Mouse (Mus musculus) intestine, postnatal 0 days (tissue): Measurements from ENCODE around the gene Cks2. TPM values are rescaled to one million over a fixed set of nuclear protein-coding genes. Genes with fewer than 3 reads are reported as not detected.
A peak's percentile ranks its signal among the peaks of the same experiment; 100 is the strongest.
"Not testable (repeated sequence)": the region's sequence is repeated elsewhere in the genome, so short reads cannot be mapped to it uniquely, and the experiment has no call there.

Experiments
- ATAC-seq: fragments of 200-750 bp; cut with Nextera tagmentation; 2 replicates; pipeline ENCODE4 v1.8.0; 2017; ENCODE audit warnings: mild to moderate bottlenecking, moderate TSS enrichment, moderate library complexity
- H3K27ac ChIP-seq: fragments of 300-500 bp; sonication (generic); 2 replicates; pipeline ENCODE4 v1.5.1; 2014; ENCODE audit warnings: mild to moderate bottlenecking, low read depth, low read length, moderate library complexity
- H3K27me3 ChIP-seq: fragments of 300-500 bp; sonication (generic); replicated peaks from 2 replicates; pipeline ENCODE4 v1.6.1; 2014; ENCODE audit warnings: low read length, mixed read lengths; ENCODE audit not compliant: control insufficient read depth, insufficient read depth
- H3K36me3 ChIP-seq: fragments of 300-500 bp; sonication (generic); 2 replicates; pipeline ENCODE4 v1.6.1; 2014; ENCODE audit warnings: mild to moderate bottlenecking, moderate library complexity; ENCODE audit not compliant: control insufficient read depth, insufficient read depth
- H3K4me1 ChIP-seq: fragments of 300-500 bp; sonication (generic); replicated peaks from 2 replicates; pipeline ENCODE4 v1.6.1; 2014; ENCODE audit warnings: antibody characterized with exemption, low read length, mixed read lengths; ENCODE audit not compliant: control insufficient read depth, insufficient read depth
- H3K4me2 ChIP-seq: fragments of 300-500 bp; sonication (generic); replicated peaks from 2 replicates; pipeline ENCODE4 v1.6.1; 2014; ENCODE audit warnings: low read depth, mild to moderate bottlenecking, moderate library complexity
- H3K4me3 ChIP-seq: fragments of 300-500 bp; sonication (generic); 2 replicates; pipeline ENCODE4 v1.5.1; 2014; ENCODE audit warnings: low read depth, low read length
- H3K9ac ChIP-seq: fragments of 300-500 bp; sonication (generic); 2 replicates; pipeline ENCODE4 v1.6.1; 2014; ENCODE audit warnings: mild to moderate bottlenecking, low read depth, low read length
- H3K9me3 ChIP-seq: fragments of 300-500 bp; sonication (generic); 2 replicates; pipeline ENCODE4 v1.6.1; 2016; ENCODE audit warnings: mixed run types; ENCODE audit not compliant: control insufficient read depth
- CTCF ChIP-seq: sonication (generic); IDR thresholded peaks from 2 replicates; pipeline ENCODE4 v1.5.1; 2016; ENCODE audit warnings: low read depth, mild to moderate bottlenecking, control low read depth, antibody characterized with exemption, moderate library complexity
- WGBS: fragments of 180-500 bp; shearing (Covaris S2); extraction: QIAGEN DNeasy Blood & Tissue Kit; methylation state at CpG from one replicate; pipeline ENCODE4 v1.1.7; 2014; 5-methylcytosine and 5-hydroxymethylcytosine counted together
- polyA plus RNA-seq: library from polyadenylated mRNA; unstranded; fragments of >200 nt; fragmentation: Nextera tagmentation; extraction: Ambion mirVana; gene quantifications from 2 replicates; pipeline ENCODE4 v1.2.1, GENCODE M21; 2015

The Cks2 gene
- polyA plus RNA-seq, 1 experiment from 2014 or later: 119 TPM

GRCm38 (mm10) chr13:51653159-51653558 lies 8.1 kb downstream of the Cks2 start:
- Histone ChIP-seq H3K9ac (no peak overlapping the region), H3K27me3 (no peaks in the 10 kb centered on the region), H3K4me1 (no peaks in the 10 kb centered on the region), H3K9me3 (no peaks in the 10 kb centered on the region), H3K36me3 (peaks cover 43% of the 10 kb centered on the region), H3K27ac (no peak overlapping the region), H3K4me3 (no peak overlapping the region), H3K4me2 (no peak overlapping the region)
- 84% methylated on average over 6 of the region's 6 CpGs for WGBS
- ATAC-seq: no peak
- no peak for TF ChIP-seq CTCF

- H3K27ac ChIP-seq: no peak overlapping the region
- no peak overlapping the region for H3K4me2 ChIP-seq
- no peaks in the 10 kb centered on the region for H3K9me3 ChIP-seq
- H3K4me3 ChIP-seq: no peak overlapping the region
- ATAC-seq: no peak
- H3K36me3 ChIP-seq: peaks cover 51% of the 10 kb centered on the region
- no peaks in the 10 kb centered on the region for H3K4me1 ChIP-seq
- 96% methylated on average over 9 of the region's 9 CpGs for WGBS
- no peak for TF ChIP-seq CTCF
- H3K9ac ChIP-seq: no peak overlapping the region
- no peaks in the 10 kb centered on the region for H3K27me3 ChIP-seq
These were observed 8.9 kb downstream of the Cks2 start for GRCm38 (mm10) chr13:51653961-51654360.

GRCm38 (mm10) chr13:51656516-51657235 lies 11.6 kb downstream of the Cks2 start:
- H3K9ac ChIP-seq: no peak overlapping the region
- H3K9me3 ChIP-seq: no peaks in the 10 kb centered on the region
- 95% methylated on average over 13 of the region's 13 CpGs for WGBS
- no peak overlapping the region for H3K4me3 ChIP-seq
- H3K36me3 ChIP-seq: peaks cover 74% of the 10 kb centered on the region
- no peak overlapping the region for H3K27ac ChIP-seq
- H3K4me1 ChIP-seq: no peaks in the 10 kb centered on the region
- no peak overlapping the region for H3K4me2 ChIP-seq
- H3K27me3 ChIP-seq: no peaks in the 10 kb centered on the region
- no peak for ATAC-seq
- TF ChIP-seq CTCF: no peak

GRCm38 (mm10) chr13:51658094-51658493 lies 13.1 kb downstream of the Cks2 start:
- no peak overlapping the region for H3K9ac ChIP-seq
- no peaks in the 10 kb centered on the region for H3K9me3 ChIP-seq
- no peak overlapping the region for H3K27ac ChIP-seq
- WGBS: 83% methylated on average over 3 of the region's 3 CpGs
- no peak overlapping the region for H3K4me2 ChIP-seq
- ATAC-seq: no peak
- H3K4me1 ChIP-seq: no peaks in the 10 kb centered on the region
- H3K4me3 ChIP-seq: no peak overlapping the region
- no peak for TF ChIP-seq CTCF
- H3K27me3 ChIP-seq: no peaks in the 10 kb centered on the region
- peaks cover 88% of the 10 kb centered on the region for H3K36me3 ChIP-seq

- TF ChIP-seq CTCF: no peak
- peaks cover 91% of the 10 kb centered on the region for H3K36me3 ChIP-seq
- WGBS: 96% methylated on average over 7 of the region's 7 CpGs
These were observed 14.5 kb downstream of the Cks2 start for GRCm38 (mm10) chr13:51659573-51659972.

GRCm38 (mm10) chr13:51663561-51663960 lies 18.5 kb downstream of the Cks2 start:
- Histone ChIP-seq H3K9ac (no peak overlapping the region), H3K27me3 (no peaks in the 10 kb centered on the region), H3K4me3 (no peak overlapping the region), H3K9me3 (no peaks in the 10 kb centered on the region), H3K27ac (no peak overlapping the region), H3K36me3 (peaks cover 84% of the 10 kb centered on the region), H3K4me2 (no peak overlapping the region), H3K4me1 (no peaks in the 10 kb centered on the region)
- 88% methylated on average over 2 of the region's 2 CpGs for WGBS
- TF ChIP-seq CTCF: no peak
- ATAC-seq: no peak

More at GRCm38 (mm10) chr13:51659573-51659972, 14.5 kb downstream of the Cks2 start:
- Histone ChIP-seq H3K4me1 (no peaks in the 10 kb centered on the region), H3K27ac (no peak overlapping the region), H3K27me3 (no peaks in the 10 kb centered on the region), H3K9me3 (no peaks in the 10 kb centered on the region), H3K4me2 (no peak overlapping the region), H3K9ac (no peak overlapping the region), H3K4me3 (no peak overlapping the region)
- ATAC-seq: no peak

- not testable (repeated sequence) for H3K9ac ChIP-seq, H3K27ac ChIP-seq, H3K27me3 ChIP-seq, H3K4me1 ChIP-seq, H3K4me2 ChIP-seq, H3K4me3 ChIP-seq, H3K9me3 ChIP-seq
- 57% methylated on average over 12 of the region's 12 CpGs for WGBS
- peaks cover 71% of the 10 kb centered on the region for H3K36me3 ChIP-seq
- peak; percentile 84 for ATAC-seq
These were observed 23.2 kb downstream of the Cks2 start for GRCm38 (mm10) chr13:51668195-51668594.
